Comparison of ENCODE assay signal across 8 mouse cellular contexts in genomic region chr8:121262728-121263389, GRCm38 (mm10).
DNase-seq lines count a peak whose midpoint lies in the region; ATAC-seq and TF ChIP-seq lines count a peak whose summit lies in the region.

No protein-coding gene starts in this region.

- WGBS in intestine, postnatal 0 days: 36% methylated on average over 21 of the region's 21 CpGs

- H3K9ac ChIP-seq in intestine, postnatal 0 days (ENCODE audit: low read depth, low read length): no peak overlapping the region

- peak overlapping the region; percentile 59 for H3K4me2 ChIP-seq in intestine, postnatal 0 days (replicated peaks; ENCODE audit: low read depth)

- peak; percentile 52 for DNase-seq in adrenal gland, postnatal 10 days
- peak; percentile 65 to 68 for DNase-seq in lung, adult 18-20 months
- no peak for DNase-seq in neural tube, embryonic 10.5 days (ENCODE audit: extremely low spot score, low spot score)
- DNase-seq in spleen, postnatal 14 days (ENCODE audit: low spot score in 2 of 2): no peak
- DNase-seq in retina, embryonic 14.5 days (ENCODE audit: low spot score): no peak
- no peak for DNase-seq in frontal cortex, postnatal 10 days (ENCODE audit: low spot score in 2 of 2)

- H3K27ac ChIP-seq in embryonic fibroblast, embryonic 13.5 days (ENCODE audit: insufficient read depth, low read length): peak overlapping the region; percentile 82; the same call in 1 of the 2 replicates
- H3K27ac ChIP-seq in intestine, postnatal 0 days (ENCODE audit: low read depth, low read length): no peak overlapping the region; the same call in 1 of the 2 replicates

- no peaks in the 10 kb centered on the region for H3K9me3 ChIP-seq in intestine, postnatal 0 days (ENCODE audit: control insufficient read depth)

- H3K36me3 ChIP-seq in intestine, postnatal 0 days (ENCODE audit: control insufficient read depth, insufficient read depth): no peaks in the 10 kb centered on the region

- peak; percentile 36; the same call in 1 of the 2 replicates for ATAC-seq in intestine, postnatal 0 days

- TF ChIP-seq POLR2A in embryonic fibroblast, embryonic 13.5 days (IDR thresholded peaks at IDR 0.05; ENCODE audit: low read depth, low read length): no peak

- H3K4me3 ChIP-seq in embryonic fibroblast, embryonic 13.5 days (ENCODE audit: insufficient read depth, low read length): no peak overlapping the region
- H3K4me3 ChIP-seq in intestine, postnatal 0 days (ENCODE audit: low read depth, low read length): no peak overlapping the region

- peaks cover 23% of the 10 kb centered on the region for H3K4me1 ChIP-seq in embryonic fibroblast, embryonic 13.5 days (ENCODE audit: control insufficient read depth, insufficient read depth, low read length)
- no peaks in the 10 kb centered on the region for H3K4me1 ChIP-seq in intestine, postnatal 0 days (replicated peaks; ENCODE audit: control insufficient read depth, insufficient read depth, low read length)

- no peak for TF ChIP-seq CTCF in embryonic fibroblast, embryonic 13.5 days (IDR thresholded peaks at IDR 0.05; ENCODE audit: borderline replicate concordance, insufficient read depth, low read length)
- no peak for TF ChIP-seq CTCF in intestine, postnatal 0 days (IDR thresholded peaks at IDR 0.05; ENCODE audit: low read depth)

- no peaks in the 10 kb centered on the region for H3K27me3 ChIP-seq in intestine, postnatal 0 days (replicated peaks; ENCODE audit: control insufficient read depth, insufficient read depth, low read length)

Comparison
In these comparisons a context has a peak if more than half of its experiments do, and no peak if none do; other contexts are left out.
1. DNase-seq: peak in adrenal gland, postnatal 10 days (single experiment) and lung, adult 18-20 months (2 of 2); none in neural tube, embryonic 10.5 days (single experiment), spleen, postnatal 14 days (0 of 2), retina, embryonic 14.5 days (single experiment) and frontal cortex, postnatal 10 days (0 of 2).